Mouse (Mus musculus) right cerebral cortex, adult 18-20 months (tissue): ENCODE data around the gene Olfr844.

Experiments used
- DNase-seq: peaks from one replicate; pipeline ENCODE4 v3.0.0; 2022; ENCODE audit warnings: mixed read lengths

Olfr844 gene

DNA sequence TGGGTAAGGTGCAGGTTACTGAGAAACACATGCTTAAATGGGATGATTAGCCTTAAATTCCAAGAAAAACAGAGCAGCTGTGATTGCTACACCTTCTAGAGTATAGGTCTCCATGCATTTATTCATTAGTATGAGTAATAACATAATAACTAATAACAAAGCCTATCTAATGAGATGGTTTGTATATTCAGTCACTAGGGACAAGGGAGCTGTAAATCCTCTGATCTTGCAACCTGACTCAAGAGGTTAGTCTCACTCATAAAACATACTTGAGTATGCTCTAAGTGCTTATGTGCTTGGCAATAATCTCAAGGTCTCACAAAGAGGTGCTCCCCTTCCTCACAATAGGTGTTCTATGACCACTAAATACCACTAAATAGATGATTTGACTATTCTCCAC, at the start of gene Olfr844:
TSS of gene Olfr844 (plus strand) at position 301 of the 400 bp plus-strand sequence.
- no peak for DNase-seq

DNA sequence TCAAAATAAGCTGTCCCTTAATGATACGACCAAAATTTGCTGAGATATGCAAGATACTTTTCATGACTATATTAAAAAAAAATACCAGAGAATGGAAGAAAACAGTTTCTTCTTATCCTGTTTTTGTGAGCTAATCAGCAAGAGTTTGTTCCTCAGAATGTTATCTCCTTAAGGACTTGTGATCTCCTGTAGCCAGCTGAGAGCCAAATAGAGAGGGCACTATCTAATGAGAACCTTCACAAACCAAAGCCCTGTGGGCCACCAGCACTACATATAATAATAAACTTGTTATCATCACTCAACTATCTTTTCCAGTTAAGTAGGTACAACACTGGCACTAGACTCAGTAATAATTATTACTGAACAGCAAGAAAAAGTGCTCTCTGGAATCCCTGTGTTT, 20.0 kb downstream of the Olfr844 start, which contains the start of gene Olfr845:
TSS of gene Olfr845 (plus strand) at position 301 of the 400 bp plus-strand sequence.
- DNase-seq, result no peak

DNA sequence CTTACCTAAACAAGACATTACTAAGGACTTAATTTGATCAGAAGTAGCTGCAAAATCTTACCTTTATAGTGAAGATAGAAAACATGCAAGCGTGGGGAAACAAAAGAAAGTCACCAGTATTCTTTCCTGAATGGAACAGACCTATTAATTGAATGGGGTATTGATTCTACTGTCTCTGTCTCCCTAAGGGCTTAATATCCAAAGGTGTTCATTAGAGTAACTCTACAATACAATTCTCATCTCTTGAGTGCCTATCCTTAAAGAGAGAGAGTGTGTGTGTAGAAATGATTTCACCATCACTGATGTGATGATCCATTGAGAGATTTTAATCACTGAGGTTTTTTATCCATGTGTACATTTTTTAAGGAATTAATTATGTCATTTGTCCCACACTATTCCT, 47.8 kb downstream of the Olfr844 start, which contains the start of gene Olfr846:
TSS of gene Olfr846 (minus strand) at position 101 of the 400 bp plus-strand sequence.
- no peak for DNase-seq
